Mouse (Mus musculus) megakaryocyte, embryonic 14.5 days (primary cell): Measurements from ENCODE around the gene Mrpl51.

Source experiments
- FLI1 ChIP-seq: IDR thresholded peaks from 2 replicates; pipeline ENCODE4 v1.6.1; 2012; ENCODE audit warnings: low read length, inconsistent platforms, mixed read lengths
- GATA1 ChIP-seq: IDR thresholded peaks from 3 replicates; pipeline ENCODE4 v1.6.1; 2012; ENCODE audit warnings: mixed read lengths, low read length, inconsistent platforms, borderline replicate concordance

DNA sequence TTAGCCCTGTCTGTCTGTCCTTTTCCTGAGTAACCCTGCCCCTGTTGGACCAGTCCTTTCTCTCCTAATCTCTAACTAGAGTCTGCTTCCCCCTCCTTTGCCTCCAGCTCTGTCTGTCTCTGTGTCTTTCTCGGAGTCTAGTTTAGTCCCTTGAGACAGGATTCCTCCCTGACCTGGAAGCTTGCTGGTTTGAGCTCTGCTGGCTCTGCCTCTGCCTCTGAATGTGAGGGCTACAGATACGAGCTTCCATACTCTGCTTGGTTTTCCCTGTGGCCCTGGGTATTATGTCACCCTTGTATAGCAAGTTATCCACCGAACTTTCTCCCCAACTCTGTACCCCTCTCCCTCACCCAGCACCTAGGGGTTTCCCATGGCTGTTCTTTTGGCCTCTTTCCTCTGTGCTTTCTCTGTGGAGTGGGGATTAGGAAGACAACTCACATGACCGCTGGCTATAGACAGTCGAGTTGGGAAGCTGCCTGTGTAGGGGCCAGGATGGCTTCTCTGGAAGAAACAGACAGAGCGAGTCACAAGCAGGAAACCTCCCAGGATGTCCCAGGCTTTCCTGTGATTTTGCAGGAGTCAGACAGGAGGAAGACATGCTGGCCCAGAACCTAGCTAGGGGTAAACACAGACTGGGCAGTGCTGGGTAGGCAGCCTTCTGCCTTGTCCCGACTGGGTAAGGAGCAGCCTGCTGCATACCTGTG, 42.4 kb downstream of the Mrpl51 start:
- no peak for TF ChIP-seq GATA1
- no peak for TF ChIP-seq FLI1
